Mouse (Mus musculus) CD4-positive, CD25-positive, alpha-beta regulatory T cell, adult 4 months (primary cell): ENCODE results near the gene Vipas39. TPM values are rescaled to one million over a fixed set of nuclear protein-coding genes. Genes with fewer than 3 reads are reported as not detected.
"Not testable (repeated sequence)": the region's sequence is repeated elsewhere in the genome, so short reads cannot be mapped to it uniquely, and the experiment has no call there.

ENCODE experiments used
- ATAC-seq: one replicate; pipeline ENCODE4 v1.8.0; 2017
- polyA plus RNA-seq, 2 experiments: library from polyadenylated mRNA; unstranded; fragments of 100-300 nt; shearing (Covaris generic); gene quantifications; one replicate each; pipeline ENCODE4 v1.2.1; 2017

Gene Vipas39
- polyA plus RNA-seq = 10 to 100 TPM; 42.1 to 55.2 TPM

GRCm38 (mm10) chr12:87266108-87266826 lies at the start of gene Vipas39, which contains the start of gene Ahsa1:
Gene Vipas39, minus strand, starts transcription at chr12:87266256.
Gene Ahsa1, plus strand, starts transcription at chr12:87266479.
- peak; percentile 94 for ATAC-seq

DNA sequence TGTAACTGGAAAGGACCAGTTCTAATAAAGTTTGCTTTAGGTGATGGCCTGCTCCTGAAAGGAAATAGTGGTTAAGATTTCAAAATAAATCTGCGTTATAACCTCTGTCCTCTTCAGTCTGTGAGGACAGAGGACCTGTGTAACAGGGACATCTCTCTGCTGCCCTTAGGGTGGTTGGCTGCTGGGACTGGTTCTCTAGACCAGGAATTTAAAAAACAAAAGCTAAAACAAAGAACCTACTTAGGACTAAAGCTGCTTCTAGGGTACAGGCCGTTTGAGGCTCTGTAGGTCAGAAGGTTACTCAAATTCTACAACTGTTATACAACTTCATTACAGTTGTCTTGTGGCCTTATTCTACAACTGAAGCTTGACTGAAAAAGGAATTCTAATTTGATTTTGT lies 47.0 kb upstream of the Vipas39 start:
- no peak for ATAC-seq

DNA sequence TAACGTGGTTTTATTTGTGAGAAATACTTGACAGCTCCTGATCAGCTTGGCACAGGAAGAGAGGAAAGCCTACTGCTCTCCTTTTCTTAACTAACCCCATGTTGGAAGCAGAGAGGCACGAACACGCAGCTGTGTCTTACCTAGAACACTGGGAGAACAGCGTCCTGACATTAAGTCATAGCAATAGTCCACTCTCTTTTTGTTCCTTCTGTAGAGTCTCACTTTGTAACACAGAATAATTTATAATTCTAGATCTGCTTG lies 40.5 kb upstream of the Vipas39 start:
- not testable (repeated sequence) for ATAC-seq

DNA sequence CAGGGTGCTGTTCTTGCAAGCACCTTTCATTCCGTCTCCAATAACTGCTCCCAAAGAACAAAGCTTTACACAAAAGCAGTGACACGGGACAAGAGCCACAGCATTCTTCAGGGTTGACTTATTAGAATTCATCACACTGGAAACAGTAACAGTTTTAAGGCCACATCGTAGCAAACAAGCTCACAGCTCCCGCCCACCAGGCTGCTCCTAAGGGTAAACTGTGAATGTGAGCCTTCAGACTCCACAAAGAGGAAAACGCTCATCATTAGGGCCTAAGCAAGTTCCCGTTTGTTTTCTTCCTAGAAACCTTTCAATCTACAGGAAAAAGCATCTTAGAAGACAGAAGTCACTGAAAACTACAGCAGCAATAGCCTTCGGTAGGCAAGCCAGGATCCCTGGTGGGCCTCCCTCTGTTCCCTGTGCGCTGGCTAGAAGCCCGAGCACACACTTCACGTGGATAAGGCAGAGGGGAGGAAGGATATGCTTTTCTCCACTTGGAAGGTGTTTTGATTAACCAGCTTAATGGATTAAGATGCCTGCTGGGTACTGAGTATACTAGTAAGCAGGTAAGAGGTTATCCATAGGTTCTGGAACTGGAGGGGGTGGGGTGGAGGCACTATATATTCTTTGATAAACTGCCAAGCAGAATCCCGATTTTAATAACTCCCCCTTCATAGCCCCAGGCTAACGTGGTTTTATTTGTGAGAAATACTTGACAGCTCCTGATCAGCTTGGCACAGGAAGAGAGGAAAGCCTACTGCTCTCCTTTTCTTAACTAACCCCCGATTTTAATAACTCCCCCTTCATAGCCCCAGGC lies 39.9 kb upstream of the Vipas39 start:
- ATAC-seq = no peak

DNA sequence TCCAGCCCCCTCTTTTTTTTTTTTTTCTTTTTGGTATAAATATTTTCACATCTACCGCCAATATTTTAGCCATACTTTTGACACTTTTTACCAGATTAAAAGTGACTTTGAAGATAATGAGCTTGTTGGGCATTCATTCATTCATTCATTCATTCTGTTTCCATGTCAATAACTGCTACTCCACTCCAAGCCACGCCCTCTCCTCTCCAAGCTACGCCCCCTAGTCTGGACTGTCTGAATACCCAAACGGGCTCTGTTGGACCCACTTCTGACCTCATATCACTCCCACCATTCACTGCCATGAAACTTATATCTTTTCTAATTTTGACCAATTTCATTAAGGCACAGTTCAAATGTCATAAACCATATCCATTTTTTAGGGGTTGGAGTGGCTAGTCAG lies 35.1 kb upstream of the Vipas39 start:
- no peak for ATAC-seq

DNA sequence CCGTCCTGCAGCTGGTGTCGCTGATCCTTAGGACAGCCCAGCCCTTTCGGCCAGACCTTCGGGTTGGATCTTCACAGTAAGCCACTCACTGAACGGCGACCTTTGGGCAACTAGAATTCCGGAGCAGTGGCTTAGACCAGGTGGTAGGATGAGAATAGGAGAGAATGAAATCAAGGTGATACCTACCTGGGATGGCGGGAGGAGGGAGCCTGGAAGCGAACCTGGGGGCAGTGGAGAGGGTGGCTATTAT lies 34.3 kb upstream of the Vipas39 start:
- ATAC-seq = no peak

- no peak for ATAC-seq
Measured at GRCm38 (mm10) chr12:87299657-87300440, 33.8 kb upstream of the Vipas39 start, which contains the start of gene Ism2. Gene Ism2, minus strand, starts transcription at chr12:87299705.

DNA sequence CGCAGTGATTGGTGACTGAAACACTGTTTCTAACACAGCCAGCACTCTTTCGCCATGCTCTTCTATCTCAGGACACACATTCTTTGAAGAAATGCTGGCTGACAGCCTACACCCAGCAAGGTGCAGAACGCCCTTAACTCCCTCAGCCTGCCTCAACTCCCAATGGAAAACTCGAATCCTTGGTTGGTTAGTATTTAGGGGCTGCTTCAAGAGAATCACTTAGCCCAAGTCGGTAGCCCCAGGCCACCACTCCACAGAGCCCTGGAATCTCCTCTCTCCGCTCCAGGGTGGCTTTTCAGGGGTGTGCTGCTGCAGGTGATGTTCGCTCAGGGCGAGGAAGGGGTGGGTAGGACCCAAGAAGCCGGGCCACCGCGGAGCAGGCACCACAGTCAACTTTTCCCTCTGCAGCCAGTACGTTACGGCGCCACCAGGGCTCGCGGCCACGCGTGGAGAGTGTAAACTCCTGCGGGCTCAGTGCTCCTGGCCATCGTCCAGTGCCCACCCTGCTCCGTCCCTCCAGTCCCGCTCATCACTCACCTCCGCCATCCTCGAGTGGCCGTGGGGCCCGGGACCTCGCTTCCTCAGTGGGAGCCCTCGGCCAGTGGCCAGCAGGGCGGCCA lies 33.1 kb upstream of the Vipas39 start:
- ATAC-seq = no peak

DNA sequence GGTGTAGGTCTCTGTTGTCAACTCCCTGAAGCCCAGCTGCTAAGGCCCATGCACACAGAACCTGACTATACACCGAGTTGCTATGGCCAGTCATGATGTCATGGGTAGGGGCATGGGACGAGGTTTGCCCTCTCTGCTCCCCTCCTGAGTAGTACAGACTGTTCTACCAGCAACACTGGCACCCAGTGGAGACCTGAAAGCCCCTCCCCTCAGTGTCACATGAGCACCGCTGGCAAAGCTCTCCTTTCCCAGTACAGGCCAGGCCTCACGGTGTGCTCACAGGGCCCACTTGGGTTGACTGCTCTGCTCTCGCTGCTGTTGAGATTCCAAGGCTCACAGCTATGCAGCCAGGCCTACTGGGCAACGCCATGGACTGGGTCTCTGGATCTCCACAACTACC lies 27.9 kb upstream of the Vipas39 start:
- ATAC-seq = no peak

DNA sequence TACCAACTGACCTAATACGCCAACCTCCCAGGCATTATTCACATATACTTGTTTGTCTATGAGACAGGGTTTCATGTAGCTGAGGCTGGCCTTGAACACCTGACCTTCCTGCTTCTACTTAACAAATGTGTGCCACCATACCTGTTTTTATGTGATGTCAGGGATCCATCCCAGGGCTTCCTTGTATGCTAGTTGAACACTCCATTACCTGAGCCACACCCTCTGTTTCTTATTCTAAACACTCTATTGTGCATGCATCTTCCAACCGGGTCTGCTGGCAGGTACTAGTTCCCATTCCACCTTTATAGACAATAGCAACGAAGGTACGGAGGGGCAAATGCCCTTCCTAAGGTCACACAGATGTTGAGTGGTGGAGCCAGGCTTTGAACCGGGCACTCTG lies 23.0 kb upstream of the Vipas39 start:
- ATAC-seq = no peak

- ATAC-seq = no peak
Measured at GRCm38 (mm10) chr12:87284726-87285125, 18.7 kb upstream of the Vipas39 start.

GRCm38 (mm10) chr12:87284268-87284667 lies 18.2 kb upstream of the Vipas39 start:
- ATAC-seq = no peak

GRCm38 (mm10) chr12:87283706-87284105 lies 17.6 kb upstream of the Vipas39 start:
- ATAC-seq = no peak

DNA sequence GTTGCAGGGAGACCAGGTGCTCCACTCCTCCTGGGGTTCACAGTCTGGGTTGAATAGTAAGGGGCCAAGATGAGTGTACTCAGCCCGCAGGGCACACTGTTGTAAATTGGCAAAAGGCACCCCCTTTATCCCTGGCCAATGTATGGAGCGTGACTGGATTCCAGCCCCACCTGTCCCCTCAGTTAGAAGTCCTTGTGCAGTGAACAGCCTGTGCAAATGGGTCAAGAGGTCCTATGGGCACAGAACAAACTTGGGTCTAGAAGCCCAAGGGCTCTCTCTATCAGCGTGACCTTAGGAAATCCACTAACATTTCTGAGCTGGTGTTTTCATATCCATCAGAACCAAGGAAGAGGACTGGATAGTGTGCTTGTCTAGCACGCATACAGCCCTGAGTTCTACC lies 16.7 kb upstream of the Vipas39 start:
- ATAC-seq = no peak

GRCm38 (mm10) chr12:87281766-87282165 lies 15.7 kb upstream of the Vipas39 start:
- ATAC-seq = no peak

DNA sequence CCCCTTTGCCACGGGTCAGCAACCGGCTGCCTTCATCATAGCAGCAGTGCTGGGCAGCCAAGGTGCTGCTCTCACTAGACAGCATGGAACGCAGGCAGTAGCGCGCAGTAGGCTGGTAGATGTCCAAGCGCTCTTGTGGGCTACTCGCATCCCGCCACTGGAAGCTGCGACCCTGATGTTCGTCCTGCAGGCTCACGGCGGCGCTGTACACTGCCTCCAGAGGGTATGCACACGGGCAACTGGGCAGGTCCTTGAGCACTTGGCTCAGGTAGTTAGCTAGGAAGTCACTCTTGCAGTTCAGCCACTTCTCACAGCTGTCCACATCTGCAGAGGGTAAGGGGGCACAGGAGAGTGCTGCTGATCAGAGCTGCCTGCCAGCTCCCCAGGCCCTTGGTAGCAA lies 13.8 kb upstream of the Vipas39 start:
- ATAC-seq = no peak

DNA sequence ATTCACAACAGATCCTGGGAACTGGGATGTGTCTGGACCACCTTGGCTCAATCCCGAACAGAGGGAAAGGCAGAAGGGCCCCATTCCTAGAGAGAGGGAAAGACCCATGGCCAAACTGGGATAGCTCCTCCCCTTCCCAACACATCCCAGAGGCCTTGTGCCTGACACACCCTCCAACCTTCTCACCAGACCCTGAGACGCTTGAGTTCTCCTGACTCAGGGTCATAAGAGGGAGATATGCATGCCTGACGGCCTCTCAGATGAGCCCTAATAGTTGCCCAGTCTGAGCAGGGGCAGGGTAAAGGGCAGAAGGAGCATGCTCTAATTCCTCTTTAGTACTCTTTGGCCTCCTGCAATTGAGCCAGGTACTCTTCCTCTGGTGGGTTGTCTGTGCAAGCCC lies 13.3 kb upstream of the Vipas39 start:
- ATAC-seq = no peak

DNA sequence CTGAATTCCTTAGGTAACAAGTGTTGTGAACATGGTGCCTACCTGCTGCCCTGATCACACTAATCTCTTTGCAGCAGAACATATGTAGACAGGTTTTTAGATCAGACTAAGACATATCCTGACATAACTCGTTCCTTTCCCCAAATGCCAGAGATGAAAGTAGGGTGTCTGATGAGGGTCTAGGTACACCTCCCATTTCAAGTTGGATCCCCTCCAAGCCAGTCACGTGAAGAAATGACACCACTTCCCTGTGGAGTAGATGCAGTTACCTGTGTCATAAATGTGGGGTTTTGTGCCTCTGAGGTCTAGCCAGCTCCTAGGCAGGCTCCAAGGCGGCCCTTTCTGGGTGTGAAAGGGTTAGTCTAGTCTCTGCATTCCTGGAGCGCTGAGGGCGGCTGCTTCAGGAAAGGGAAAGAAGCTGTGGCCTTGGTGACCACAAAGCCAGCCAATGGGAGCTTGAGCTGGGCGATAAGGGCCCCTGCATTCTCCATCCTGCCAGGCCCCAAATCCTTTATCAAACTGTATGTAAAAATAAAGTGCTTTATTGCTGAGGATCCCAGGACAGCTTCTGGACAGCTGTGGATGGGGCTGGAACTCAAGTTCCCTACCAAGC lies 12.2 kb upstream of the Vipas39 start:
- no peak for ATAC-seq

DNA sequence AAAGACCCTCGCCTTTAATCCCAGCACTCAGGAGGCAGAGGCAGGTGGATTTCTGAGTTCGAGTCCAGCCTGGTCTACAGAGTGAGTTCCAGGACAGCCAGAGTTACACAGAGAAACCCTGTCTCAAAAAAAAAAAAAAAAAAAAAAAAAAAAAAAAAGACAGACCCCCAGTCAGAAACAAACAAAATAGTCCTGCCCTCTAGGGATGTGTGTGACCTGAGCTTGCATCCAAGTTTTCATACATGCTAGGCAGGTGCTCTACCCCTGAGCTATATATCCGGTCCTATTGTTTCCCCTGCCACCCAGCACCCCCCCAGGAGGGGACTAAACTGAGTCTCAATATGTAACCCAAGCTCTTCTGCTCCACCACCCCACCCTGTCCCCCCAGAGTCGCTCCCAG lies 11.2 kb upstream of the Vipas39 start:
- not testable (repeated sequence) for ATAC-seq

DNA sequence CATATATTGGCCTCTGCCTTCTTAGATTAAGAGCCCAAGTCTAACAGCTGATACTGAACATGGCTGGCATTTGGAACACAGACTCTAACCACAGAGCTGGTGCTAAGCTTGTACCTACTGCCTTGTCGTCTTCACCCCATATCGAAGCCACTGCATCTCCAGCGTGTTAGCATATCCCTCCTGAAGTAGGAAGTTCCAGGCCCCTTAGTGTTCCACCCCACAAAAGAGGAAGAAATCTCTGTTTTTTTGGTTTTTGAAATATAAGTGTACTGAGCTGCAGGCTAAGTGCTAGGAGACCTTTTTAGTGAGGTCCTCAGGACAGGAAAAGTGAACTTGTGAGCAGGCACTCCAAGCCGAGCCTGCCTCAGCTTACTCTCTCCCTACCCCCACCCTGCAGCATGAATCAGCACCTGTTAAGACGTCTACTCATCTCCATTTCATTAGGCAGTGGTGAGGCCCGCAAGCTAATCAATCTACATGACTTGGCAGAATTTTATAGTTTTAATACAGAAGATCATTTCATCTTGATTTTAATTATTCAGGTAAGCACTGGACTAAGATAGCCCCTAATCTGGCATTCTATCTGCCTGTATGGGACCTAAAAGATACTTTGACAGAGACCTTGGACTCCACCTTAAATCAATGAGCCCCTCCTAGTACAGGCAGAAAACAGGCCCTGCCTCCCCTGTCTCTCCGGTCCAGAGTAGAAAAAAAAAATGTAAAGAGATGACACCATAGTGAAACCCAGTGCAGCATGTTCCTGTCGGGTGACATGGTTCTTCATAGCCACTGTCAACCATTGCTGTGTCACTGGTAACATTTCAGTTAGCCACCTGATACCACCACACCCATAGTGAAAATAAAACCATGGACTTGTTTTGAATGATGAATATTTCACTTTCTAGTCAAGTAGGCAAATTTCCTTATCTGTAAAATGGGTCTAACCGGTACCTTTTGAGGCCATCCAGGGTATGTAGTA lies 9.1 kb upstream of the Vipas39 start:
- no peak for ATAC-seq

- no peak for ATAC-seq
Measured at GRCm38 (mm10) chr12:87267682-87268081, 1.6 kb upstream of the Vipas39 start.
